Mouse (Mus musculus) CH12.LX (cell line): ENCODE data around the gene Pgm5. TPM values are rescaled to one million over a fixed set of nuclear protein-coding genes. Genes with fewer than 3 reads are reported as not detected.

Experiments
- DNase-seq: peaks from one replicate; pipeline ENCODE4 v3.0.0-alpha.2; 2013; ENCODE audit errors: extremely low read depth
- H3K27ac ChIP-seq: 2 replicates; pipeline ENCODE4 v1.5.1; 2012; ENCODE audit warnings: low read depth, mild to moderate bottlenecking, control low read depth, moderate library complexity; ENCODE audit not compliant: insufficient read depth
- H3K27me3 ChIP-seq: replicated peaks from 2 replicates; pipeline ENCODE3; 2012; ENCODE audit warnings: inconsistent platforms
- H3K36me3 ChIP-seq, 2 experiments: replicated peaks in 1 of 2; 2 replicates each; pipeline versions ENCODE3 to v1.6.1; 2012; ENCODE audit warnings: inconsistent platforms in 1 of 2, low read length in 1 of 2, mild to moderate bottlenecking in 1 of 2, mixed read lengths in 1 of 2, moderate library complexity in 1 of 2; ENCODE audit not compliant: control insufficient read depth in 1 of 2, insufficient read depth in 1 of 2
- H3K4me1 ChIP-seq, 2 experiments: 2 replicates each; pipeline ENCODE4 v1.6.1; 2012; ENCODE audit warnings: inconsistent platforms in 1 of 2, moderate library complexity in 1 of 2; ENCODE audit not compliant: insufficient read depth in 2 of 2, control insufficient read depth in 1 of 2
- H3K4me2 ChIP-seq: 2 replicates; pipeline ENCODE4 v1.6.1; 2012; ENCODE audit warnings: low read depth, mild to moderate bottlenecking, control low read depth; ENCODE audit not compliant: poor library complexity, insufficient read depth, severe bottlenecking
- H3K4me3 ChIP-seq, 3 experiments: fragments of 150-350 bp in 1 of 3; sonication (generic) in 1 of 3; replicated peaks in 1 of 3; 2 replicates each; pipeline versions ENCODE3 to v1.5.1; 2011 to 2012; ENCODE audit warnings: low read depth in 2 of 3, low read length in 2 of 3, mild to moderate bottlenecking in 2 of 3, moderate library complexity in 2 of 3, control low read depth in 1 of 3, improper control_type of control experiment in 1 of 3, inconsistent platforms in 1 of 3, mixed read lengths in 1 of 3; ENCODE audit not compliant: poor library complexity in 1 of 3
- H3K79me2 ChIP-seq: replicated peaks from 2 replicates; pipeline ENCODE4 v1.6.1; 2012; ENCODE audit warnings: mild to moderate bottlenecking, moderate library complexity; ENCODE audit not compliant: control insufficient read depth, poor library complexity, insufficient read depth, severe bottlenecking; ENCODE audit errors: extremely low read depth
- H3K9ac ChIP-seq: 2 replicates; pipeline ENCODE4 v1.6.1; 2012; ENCODE audit warnings: low read depth, mild to moderate bottlenecking, control low read depth, moderate library complexity; ENCODE audit not compliant: insufficient read depth
- H3K9me3 ChIP-seq: replicated peaks from 2 replicates; pipeline ENCODE3; 2012; ENCODE audit warnings: low read length, inconsistent platforms, mixed read lengths
- BHLHE40 ChIP-seq: IDR thresholded peaks from 2 replicates; pipeline ENCODE4 v1.6.1; 2011; ENCODE audit warnings: mild to moderate bottlenecking, low read depth, low read length, improper control_type of control experiment
- CTCF ChIP-seq, 2 experiments: IDR thresholded peaks in 1 of 2; conservative IDR thresholded peaks in 1 of 2; 2 replicates each; pipeline ENCODE4 v1.5.1; 2011 to 2012; ENCODE audit warnings: low read depth in 2 of 2, low read length in 2 of 2, improper control_type of control experiment in 1 of 2, inconsistent platforms in 1 of 2, mild to moderate bottlenecking in 1 of 2, moderate library complexity in 1 of 2
- E2F4 ChIP-seq: IDR thresholded peaks from 2 replicates; pipeline ENCODE4 v1.6.1; 2011; ENCODE audit warnings: low read depth, low read length, improper control_type of control experiment; ENCODE audit not compliant: insufficient replicate concordance
- EP300 ChIP-seq: IDR thresholded peaks from 2 replicates; pipeline ENCODE4 v1.6.1; 2011; ENCODE audit warnings: low read length, improper control_type of control experiment
- HCFC1 ChIP-seq: IDR thresholded peaks from 2 replicates; pipeline ENCODE4 v1.6.1; 2012; ENCODE audit warnings: low read depth, mild to moderate bottlenecking, inconsistent platforms, low read length, improper control_type of control experiment
- IRF4 ChIP-seq: IDR thresholded peaks from 2 replicates; pipeline ENCODE4 v1.6.1; 2014; ENCODE audit warnings: low read depth, mild to moderate bottlenecking, inconsistent platforms, low read length, improper control_type of control experiment
- JUN ChIP-seq: IDR thresholded peaks from 2 replicates; pipeline ENCODE4 v1.6.1; 2011; ENCODE audit warnings: low read depth, mild to moderate bottlenecking, low read length, improper control_type of control experiment, moderate library complexity; ENCODE audit not compliant: insufficient read depth
- MAZ ChIP-seq: IDR thresholded peaks from 2 replicates; pipeline ENCODE4 v1.6.1; 2012; ENCODE audit warnings: low read depth, mild to moderate bottlenecking, inconsistent platforms, low read length, improper control_type of control experiment, moderate library complexity
- MEF2A ChIP-seq: IDR thresholded peaks from 2 replicates; pipeline ENCODE4 v1.6.1; 2014; ENCODE audit warnings: low read depth, mild to moderate bottlenecking, inconsistent platforms, low read length, improper control_type of control experiment, borderline replicate concordance
- NELFE ChIP-seq: IDR thresholded peaks from 2 replicates; pipeline ENCODE4 v1.6.1; 2011; ENCODE audit warnings: low read depth, low read length, improper control_type of control experiment
- POLR2A ChIP-seq: IDR thresholded peaks from 2 replicates; pipeline ENCODE4 v1.6.1; 2011; ENCODE audit warnings: low read depth, mild to moderate bottlenecking, improper control_type of control experiment, low read length
- TBP ChIP-seq: conservative IDR thresholded peaks from 2 replicates; pipeline ENCODE4 v1.6.1; 2011; ENCODE audit warnings: low read depth, low read length, improper control_type of control experiment
- UBTF ChIP-seq: IDR thresholded peaks from 2 replicates; pipeline ENCODE4 v1.6.1; 2012; ENCODE audit warnings: low read depth, mild to moderate bottlenecking, inconsistent platforms, low read length, improper control_type of control experiment, moderate library complexity
- ZC3H11A ChIP-seq: IDR thresholded peaks from 2 replicates; pipeline ENCODE4 v1.6.1; 2012; ENCODE audit warnings: low read depth, mild to moderate bottlenecking, inconsistent platforms, low read length, improper control_type of control experiment
- dilution Hi-C: fragments of 300-500 bp; cut with MboI; formaldehyde crosslinking; loops from 2 replicates; pipeline ENCODE4 v1.14.3; 2020; ENCODE audit warnings: low sequenced_read_pairs; ENCODE audit not compliant: extremely low pct_unique_long_range_greater_than_20kb, extremely low pct_ligation_motif_present
- in situ Hi-C: fragments of 300-500 bp; cut with MboI; formaldehyde crosslinking; loops from 3 replicates; pipeline ENCODE4 v1.14.3; 2019; ENCODE audit warnings: low sequenced_read_pairs, low pct_ligation_motif_present, low pct_unique_long_range_greater_than_20kb, mixed read lengths
- polyA plus RNA-seq: library from polyadenylated mRNA; unstranded; fragments of >175 nt; gene quantifications from 2 replicates; pipeline ENCODE4 v1.2.1, GENCODE M21; 2012; ENCODE audit warnings: low read depth; ENCODE audit not compliant: insufficient read length
- total RNA-seq, 2 experiments: library from RNA; depleted of rRNA; stranded (reverse); fragments of 300-350 nt in 1 of 2; fragments of >200 nt in 1 of 2; gene quantifications; 2 replicates each; pipeline ENCODE4 v1.2.3; 2012 to 2014

The Pgm5 gene
- total and polyA plus RNA-seq, 3 experiments: not detected

GRCm38 (mm10) chr19:24646162-24646829 lies 215.4 kb downstream of the Pgm5 start:
- H3K9ac ChIP-seq: no peak overlapping the region

GRCm38 (mm10) chr19:24644971-24645370 lies 216.7 kb downstream of the Pgm5 start:
- no peak for DNase-seq
- Histone ChIP-seq H3K9ac (no peak overlapping the region), H3K9me3 (no peaks in the 10 kb centered on the region), H3K79me2 (no peaks in the 10 kb centered on the region), H3K36me3 (no peaks in the 10 kb centered on the region), H3K4me2 (no peak overlapping the region), H3K27ac (no peak overlapping the region), H3K4me1 (peaks cover 0 to 40% of the 10 kb centered on the region in 2 experiments; a peak in 2 of 4 replicates), H3K4me3 (no peak overlapping the region), H3K27me3 (no peaks in the 10 kb centered on the region)
- dilution Hi-C loops: no loop called here
- in situ Hi-C loops: no loop called here
- TF ChIP-seq ZC3H11A: no peak
- no peak for TF ChIP-seq UBTF
- TF ChIP-seq JUN: no peak

More at GRCm38 (mm10) chr19:24646162-24646829, 215.4 kb downstream of the Pgm5 start:
- no peak overlapping the region for H3K27ac ChIP-seq
- H3K4me2 ChIP-seq: peak overlapping the region; percentile 22; the same call in 1 of the 2 replicates
- no peak overlapping the region for H3K4me3 ChIP-seq
- peak; percentile 84 for DNase-seq
- H3K4me1 ChIP-seq: peaks cover 0 to 40% of the 10 kb centered on the region in 2 experiments; a peak in 2 of 4 replicates
- no peaks in the 10 kb centered on the region for H3K9me3 ChIP-seq
- no peaks in the 10 kb centered on the region for H3K79me2 ChIP-seq
- no peaks in the 10 kb centered on the region for H3K36me3 ChIP-seq
- dilution Hi-C loops: no loop called here
- no peaks in the 10 kb centered on the region for H3K27me3 ChIP-seq
- TF ChIP-seq TBP (no peak), NELFE (no peak), BHLHE40 (peak; percentile 64), MAZ (no peak), CTCF (conservative IDR thresholded peaks at IDR 0.05 in 1 of 2, IDR thresholded peaks at IDR 0.05 in 1 of 2; ENCODE audit: low read depth in 2 of 2, low read length in 2 of 2) (no peak), E2F4 (no peak), HCFC1 (0 out of 2 replicates have a peak, but pooled peaks have one; percentile 39), EP300 (peak; percentile 54; the same call in 1 of the 2 replicates), MEF2A (peak; percentile 50), IRF4 (0 out of 2 replicates have a peak, but pooled peaks have one; percentile 19), POLR2A (no peak)
- in situ Hi-C loops: no loop called here
